Mouse (Mus musculus) heart, adult 18-20 months (tissue): ENCODE results near the gene Cyren. TPM values are rescaled to one million over a fixed set of nuclear protein-coding genes. Genes with fewer than 3 reads are reported as not detected.
A peak's percentile ranks its signal among the peaks of the same experiment; 100 is the strongest.

Experiments used
- DNase-seq, 2 experiments: peaks; one replicate each; pipeline ENCODE4 v3.0.0; 2021 to 2022; ENCODE audit warnings: mixed read lengths in 1 of 2
- total RNA-seq, 2 experiments: library from RNA; stranded (reverse); gene quantifications; 2 replicates each; pipeline ENCODE4 v1.2.3; 2021

The Cyren gene
- total RNA-seq, 2 experiments from 2014 or later = 3.6 to 5.2 TPM

DNA sequence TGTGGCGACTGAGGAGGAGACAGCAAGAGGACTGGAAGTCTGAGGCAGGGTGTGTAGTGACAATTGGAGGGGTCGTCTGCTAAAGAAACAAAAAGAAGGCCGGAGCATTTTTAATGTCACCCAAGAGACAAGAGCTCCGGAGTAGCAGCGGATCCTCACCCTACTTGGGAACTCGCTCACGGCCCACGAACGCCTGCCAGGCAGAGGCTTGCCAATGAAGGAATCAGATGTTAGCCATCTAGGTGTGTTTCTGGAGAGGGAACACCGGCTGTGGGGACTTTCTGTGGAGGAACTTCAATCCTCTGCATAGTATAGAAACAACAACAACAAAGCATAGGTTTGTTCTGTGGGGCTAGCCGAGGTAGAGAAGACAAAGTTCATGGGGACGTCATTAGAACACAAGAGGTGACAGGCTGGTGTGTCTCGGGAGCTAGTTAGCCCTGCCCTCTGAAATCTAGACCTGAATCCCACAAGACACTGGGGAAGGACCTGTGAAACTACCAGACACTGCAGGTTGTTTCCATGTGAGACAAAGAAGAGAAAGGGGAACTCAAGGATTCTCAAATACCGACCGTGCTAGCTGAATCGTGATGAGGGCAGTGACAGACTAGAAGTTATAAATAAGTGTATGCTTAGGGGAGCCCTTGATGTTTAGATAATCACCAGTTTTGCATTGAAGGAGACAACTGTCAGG lies 10.4 kb downstream of the Cyren start:
- peak in 1 of 2 experiments; percentile 29 for DNase-seq

DNA sequence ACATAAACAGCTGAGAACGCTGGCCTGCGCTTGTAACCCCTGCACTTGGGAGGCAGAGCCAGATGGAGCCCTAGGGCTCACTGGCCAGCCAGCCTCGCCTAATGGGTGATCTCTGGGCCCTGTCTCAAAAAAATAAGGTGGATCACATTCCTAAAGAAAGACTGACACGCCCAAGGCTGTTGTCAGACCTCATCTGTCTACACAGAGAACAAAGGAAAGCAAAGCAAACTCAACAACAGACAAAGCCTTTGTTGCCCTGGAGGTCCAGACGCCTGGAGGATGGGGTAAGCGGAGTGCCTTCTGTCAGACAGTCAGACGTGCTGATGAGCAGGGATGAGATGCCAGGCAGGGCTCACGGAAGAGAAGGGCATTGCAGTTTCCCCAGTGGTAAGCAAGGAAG lies 11.1 kb downstream of the Cyren start:
- peak in 1 of 2 experiments; percentile 30 for DNase-seq

DNA sequence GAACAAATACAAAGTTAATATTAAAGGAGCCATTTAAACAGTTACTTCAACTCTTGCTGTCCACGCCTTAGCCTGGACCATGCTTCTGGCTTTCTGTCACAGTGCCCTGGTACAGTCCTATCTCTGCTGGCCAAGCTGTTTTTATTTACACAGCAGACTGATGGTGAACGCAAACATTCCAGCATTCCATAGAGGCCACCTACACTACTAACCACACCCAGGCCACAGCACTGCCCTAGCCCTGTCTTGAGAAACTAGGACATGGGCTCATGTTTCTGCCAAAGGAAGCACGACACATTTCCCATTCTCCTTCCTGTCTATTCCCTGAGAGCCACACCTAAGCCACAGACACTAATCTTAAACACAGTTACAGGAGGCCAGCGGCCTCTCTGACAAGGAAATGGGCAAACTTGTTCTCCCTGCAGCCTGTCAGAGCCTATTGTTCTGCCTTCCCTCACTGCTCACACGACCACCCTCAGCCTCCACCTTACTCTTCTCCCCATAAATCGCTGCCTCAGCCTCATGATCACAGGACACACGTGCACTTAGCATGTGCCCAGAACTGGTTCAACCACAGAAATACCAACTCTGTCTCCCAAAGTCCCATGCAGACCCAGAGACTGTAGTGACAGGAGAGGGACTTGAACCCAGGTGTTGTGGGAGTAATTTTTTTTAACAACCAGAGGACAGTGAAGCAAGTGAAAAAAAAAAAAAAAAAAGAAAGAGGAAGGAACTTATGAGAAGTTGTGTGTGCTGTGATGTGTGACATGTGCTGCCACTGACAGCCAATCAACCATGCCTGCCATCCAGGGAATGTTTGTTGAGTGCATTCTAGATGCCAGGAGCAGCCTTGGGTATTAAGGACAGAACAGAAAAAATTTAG lies 11.9 kb downstream of the Cyren start:
- DNase-seq = peak; percentile 63 to 88

DNA sequence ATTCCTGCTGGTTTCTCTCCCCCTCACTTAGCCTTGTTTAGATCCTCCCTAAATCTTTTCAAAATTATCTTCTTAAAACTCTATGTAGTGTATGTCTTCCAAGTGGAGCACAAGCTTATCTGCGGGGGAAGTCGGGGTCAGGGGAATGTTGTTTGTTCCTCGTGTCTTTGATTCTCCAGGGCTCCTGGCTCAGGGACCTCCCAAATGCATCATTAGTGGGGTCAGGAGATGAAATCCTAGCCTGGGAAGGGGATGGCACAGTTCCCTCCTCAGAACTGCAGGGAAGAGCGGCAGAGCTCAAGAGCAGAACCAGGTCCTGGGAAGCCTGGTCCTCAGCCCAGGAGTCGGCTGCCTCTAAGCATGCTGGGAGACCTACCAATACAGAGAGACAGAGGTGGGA lies 12.6 kb downstream of the Cyren start:
- DNase-seq = peak; percentile 68 to 81

DNA sequence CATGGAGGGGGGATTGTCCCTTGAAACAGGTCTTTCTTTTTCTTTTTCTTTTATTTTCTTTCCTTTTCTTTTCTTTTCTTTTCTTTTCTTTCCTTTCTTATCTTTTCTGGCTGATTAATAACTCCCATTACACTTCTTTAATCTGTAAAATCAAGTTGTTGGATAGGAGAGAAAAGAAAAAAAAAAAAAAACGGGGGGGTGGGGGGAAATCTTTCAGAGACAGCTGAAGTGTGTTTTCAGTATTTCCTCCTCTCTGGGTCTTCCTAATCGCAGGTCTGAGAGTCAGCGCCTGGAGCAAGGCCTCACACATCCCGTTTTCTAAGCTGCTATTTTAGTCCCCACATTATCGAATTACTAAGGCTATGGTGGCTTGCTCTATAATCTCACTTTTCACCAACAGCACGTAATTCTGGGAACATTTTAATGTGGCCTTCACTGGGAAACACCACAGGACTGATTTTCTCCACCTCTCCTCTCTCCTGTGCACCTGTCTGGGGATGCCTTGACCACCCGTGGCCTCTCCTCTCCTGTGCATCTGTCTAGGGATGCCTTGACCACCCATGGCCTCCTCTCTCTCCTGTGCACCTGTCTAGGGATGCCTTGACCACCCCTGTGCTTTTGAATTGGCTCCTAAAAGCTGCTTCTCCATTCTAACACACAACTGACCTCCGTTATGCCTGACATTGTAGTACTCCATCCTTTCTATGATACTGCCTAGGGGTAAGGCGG lies 13.9 kb downstream of the Cyren start:
- peak in 1 of 2 experiments; percentile 38 for DNase-seq

DNA sequence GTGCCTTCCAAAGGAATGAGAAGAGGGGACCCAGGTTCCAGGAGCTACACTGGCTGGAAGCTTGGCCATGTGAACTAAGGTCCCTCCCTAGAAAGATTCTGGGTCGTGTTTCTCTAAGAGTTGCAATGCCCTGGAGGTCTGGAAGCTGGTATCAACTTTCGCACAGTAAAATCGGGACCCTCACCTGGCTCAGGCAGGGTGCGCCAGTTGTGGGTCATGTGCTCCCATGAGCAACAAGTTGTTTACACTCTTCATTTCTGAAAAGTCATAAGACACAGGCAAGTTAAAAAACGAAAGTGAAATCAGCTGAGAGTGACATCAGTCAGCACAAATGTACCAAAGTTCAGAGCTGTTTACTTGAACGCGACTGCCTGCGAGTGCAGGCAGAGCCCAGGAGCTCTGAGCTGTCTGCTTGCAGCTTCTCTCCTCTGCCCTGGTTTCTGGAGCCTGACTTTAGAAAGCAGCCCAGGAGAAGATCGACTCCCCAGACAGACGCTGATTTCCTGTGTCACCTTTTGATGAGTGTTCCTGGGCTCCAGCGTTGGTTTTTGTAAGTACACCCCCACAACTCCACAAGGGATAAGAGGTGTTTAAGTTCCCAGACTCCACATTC lies 15.0 kb downstream of the Cyren start, which contains the start of gene Tmem140:
Tmem140 (plus strand) TSS at position 356 of the 613 bp plus-strand sequence.
- DNase-seq = peak; percentile 80 to 86

DNA sequence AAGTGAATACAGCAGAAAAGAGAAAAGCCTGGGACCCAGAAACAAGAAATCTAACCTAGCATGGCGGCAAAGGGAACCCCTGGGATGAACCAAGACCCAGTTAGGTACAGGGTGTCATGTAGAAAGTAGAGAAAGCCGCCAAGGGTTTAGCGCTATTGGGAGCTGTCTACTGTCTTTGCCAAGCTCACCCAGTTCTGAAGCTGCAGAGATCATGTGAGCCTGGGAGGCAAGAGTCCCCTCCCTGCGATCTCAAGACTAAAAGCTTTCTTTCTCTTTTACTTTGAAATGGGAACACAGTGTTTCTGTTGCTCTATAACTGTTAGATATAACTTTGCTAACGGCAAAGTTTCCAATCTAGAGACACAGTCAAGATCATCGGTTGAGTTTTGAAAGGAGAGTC lies 15.5 kb downstream of the Cyren start:
- peak; percentile 76 to 77 for DNase-seq

DNA sequence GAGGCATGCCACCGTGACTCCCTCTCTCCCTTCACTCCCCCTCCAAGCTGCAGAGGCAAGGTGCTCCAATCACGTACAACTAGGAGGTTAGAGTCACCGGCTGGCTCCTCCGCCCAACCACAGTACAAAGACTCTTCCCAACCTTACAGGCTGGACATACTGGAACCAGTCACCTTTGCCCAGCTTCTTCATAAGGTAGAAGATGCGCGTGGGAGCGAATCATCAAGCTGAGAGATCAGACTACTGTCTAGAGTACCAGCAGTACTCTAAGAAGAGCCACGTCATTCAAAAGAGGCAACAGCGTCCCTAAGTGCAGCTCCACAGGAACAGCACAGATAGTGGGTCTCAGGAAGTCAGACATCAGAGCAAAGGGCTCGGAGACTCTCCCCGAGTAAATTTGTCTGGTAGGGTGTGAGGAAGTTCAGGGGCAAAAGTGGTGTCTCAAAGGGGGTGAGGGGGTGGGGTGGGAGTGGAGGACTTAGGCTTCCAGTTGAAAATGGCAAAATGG lies 16.3 kb downstream of the Cyren start:
- peak in 1 of 2 experiments; percentile 37 for DNase-seq

DNA sequence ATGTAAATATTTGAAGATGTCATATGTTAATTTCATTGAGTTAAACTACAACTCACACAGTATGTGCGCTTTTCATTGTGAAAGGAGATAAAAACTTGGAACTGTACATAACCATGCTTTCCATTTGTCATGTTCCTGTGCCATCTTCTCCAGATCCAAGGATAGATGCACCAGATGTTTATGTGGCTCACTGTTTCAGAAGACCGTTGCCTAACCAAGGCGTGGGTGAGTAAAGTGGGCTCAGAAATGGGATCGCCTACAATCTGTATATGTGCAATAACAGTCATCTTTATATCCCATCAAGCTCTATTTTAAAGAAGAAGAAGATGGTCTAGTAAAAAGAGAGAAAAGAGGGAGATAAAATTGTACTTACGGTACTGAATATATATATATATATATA lies 45.5 kb downstream of the Cyren start:
- no peak for DNase-seq

DNA sequence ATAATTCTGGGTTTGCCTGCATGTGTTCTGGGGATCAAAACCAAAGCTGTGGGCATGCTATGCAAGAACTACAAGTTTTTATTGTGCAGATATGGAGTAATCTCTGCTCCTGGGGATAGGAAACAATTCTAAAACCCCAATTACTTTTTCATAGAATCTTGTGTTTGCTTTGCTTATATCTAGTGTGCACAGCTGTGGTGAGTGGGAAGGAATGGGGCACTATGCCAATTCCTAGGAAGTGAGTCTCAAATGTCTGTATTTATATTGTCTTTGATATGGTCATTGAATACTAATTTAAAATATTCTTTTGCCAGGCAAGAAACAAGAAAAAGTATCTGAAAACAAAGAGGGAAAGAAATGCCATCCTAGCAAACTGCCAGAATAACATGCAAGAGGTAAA lies 53.5 kb downstream of the Cyren start:
- no peak for DNase-seq

Other genes starting within 250 kb of the Cyren start
- gene Agbl3, start 97.6 kb downstream of the Cyren start, total RNA-seq = 1 to 10 TPM; 4.2 to 4.9 TPM
- 10 to 100 TPM; 26.5 to 32.4 TPM for gene Tmem140, start 14.9 kb downstream of the Cyren start, total RNA-seq
- 10 to 100 TPM; 14.1 to 14.5 TPM for gene Wdr91, start 32.8 kb upstream of the Cyren start, total RNA-seq
- gene Stra8, start 42.1 kb upstream of the Cyren start, total RNA-seq = not detected
- gene Slc23a4, start 110.3 kb upstream of the Cyren start, total RNA-seq = under 1 TPM; 0.17 to 0.51 TPM